Mouse (Mus musculus) ES-E14 (cell line): ENCODE measurements around the gene Tff2.

Source experiments
- CHD2 ChIP-seq: IDR thresholded peaks from 2 replicates; pipeline ENCODE4 v1.6.1; 2014; ENCODE audit warnings: mild to moderate bottlenecking, low read depth, low read length, inconsistent platforms
- HCFC1 ChIP-seq: IDR thresholded peaks from 2 replicates; pipeline ENCODE4 v1.6.1; 2012; ENCODE audit warnings: low read length, inconsistent platforms, borderline replicate concordance; ENCODE audit not compliant: insufficient read depth
- MAFK ChIP-seq: IDR thresholded peaks from 2 replicates; pipeline ENCODE4 v1.6.1; 2014; ENCODE audit warnings: mild to moderate bottlenecking, low read depth, low read length, inconsistent platforms; ENCODE audit not compliant: insufficient read depth
- ZC3H11A ChIP-seq: IDR thresholded peaks from 2 replicates; pipeline ENCODE4 v1.6.1; 2012; ENCODE audit warnings: low read depth, mild to moderate bottlenecking, inconsistent platforms, low read length, borderline replicate concordance
- ZNF384 ChIP-seq: IDR thresholded peaks from 2 replicates; pipeline ENCODE4 v1.6.1; 2012; ENCODE audit warnings: low read depth, low read length, inconsistent platforms

- TF ChIP-seq MAFK (no peak), ZC3H11A (no peak), CHD2 (no peak), HCFC1 (no peak), ZNF384 (no peak)
Measured at GRCm38 (mm10) chr17:31152512-31152911, 8.4 kb upstream of the Tff2 start.
